9 mouse cellular contexts compared by ENCODE assay signal in the genomic region with DNA sequence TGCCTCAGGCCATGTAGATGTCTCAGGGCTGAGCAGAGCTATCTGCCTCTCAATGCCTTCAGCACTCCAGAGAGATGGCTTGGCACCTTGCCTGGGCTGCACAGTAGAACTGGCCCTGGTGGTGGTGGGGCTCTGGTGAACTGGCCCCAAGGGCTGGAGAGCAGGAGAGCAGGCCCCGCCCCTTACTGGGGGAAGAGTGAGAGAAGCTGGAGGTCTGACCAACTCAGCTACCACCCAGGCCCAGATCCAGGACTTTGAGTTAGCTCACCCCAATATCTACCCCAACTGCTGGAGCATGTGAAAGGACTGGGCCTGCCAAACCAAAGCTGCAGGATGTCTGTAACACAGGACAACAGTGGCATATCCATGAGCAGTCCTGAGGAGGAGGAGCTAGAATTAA. TPM values are rescaled to one million over a fixed set of nuclear protein-coding genes. Genes with fewer than 3 reads are reported as not detected.
A peak's percentile ranks its signal among the peaks of the same experiment; 100 is the strongest.
DNase-seq lines count a peak whose midpoint lies in the region; ATAC-seq and TF ChIP-seq lines count a peak whose summit lies in the region.
"Had no signal": no experiment of that assay in that cellular context is flagged by ENCODE, and none has a peak within 500 bp of the region (broad histone marks: within the 10 kb centered on the region; RNA-seq: fewer than 3 reads in every experiment).

No protein-coding gene starts in this region.

- peak overlapping the region; percentile 29; the same call in 1 of the 2 replicates for H3K4me2 ChIP-seq in lung, embryonic 16.5 days (ENCODE audit: low read depth, low read length)
- H3K4me2 ChIP-seq in forebrain, postnatal 0 days (ENCODE audit: low read depth): no peak overlapping the region
- H3K4me2 ChIP-seq in neural tube, embryonic 14.5 days (ENCODE audit: low read depth, low read length): no peak overlapping the region
- H3K4me2 ChIP-seq: neural tube, embryonic 12.5 days had no signal

- H3K27ac ChIP-seq in lung, embryonic 16.5 days (ENCODE audit: low read length): peak overlapping the region; percentile 66
- no peak overlapping the region for H3K27ac ChIP-seq in forebrain, postnatal 0 days (ENCODE audit: low read depth, low read length)
- H3K27ac ChIP-seq in neural tube, embryonic 14.5 days (ENCODE audit: low read depth, low read length): no peak overlapping the region
- H3K27ac ChIP-seq: neural tube, embryonic 12.5 days had no signal

- TF ChIP-seq CTCF in forebrain, postnatal 0 days (IDR thresholded peaks at IDR 0.05; ENCODE audit: low read depth): no peak

- H3K27me3 ChIP-seq in lung, embryonic 16.5 days (ENCODE audit: control insufficient read depth, insufficient read depth, low read depth, low read length): no peaks in the 10 kb centered on the region
- no peaks in the 10 kb centered on the region for H3K27me3 ChIP-seq in forebrain, postnatal 0 days (ENCODE audit: insufficient read depth, low read length)
- H3K27me3 ChIP-seq in neural tube, embryonic 14.5 days (ENCODE audit: control insufficient read depth, insufficient read depth, low read length): no peaks in the 10 kb centered on the region
- H3K27me3 ChIP-seq: neural tube, embryonic 12.5 days had no signal

- no peaks in the 10 kb centered on the region for H3K9me3 ChIP-seq in lung, embryonic 16.5 days (ENCODE audit: control insufficient read depth, low read length)
- H3K9me3 ChIP-seq in forebrain, postnatal 0 days (ENCODE audit: low read length): no peaks in the 10 kb centered on the region
- no peaks in the 10 kb centered on the region for H3K9me3 ChIP-seq in neural tube, embryonic 14.5 days (ENCODE audit: control insufficient read depth, low read length)
- H3K9me3 ChIP-seq: neural tube, embryonic 12.5 days had no signal

- peak; percentile 89 for ATAC-seq in lung, embryonic 16.5 days (ENCODE audit: low read depth)
- ATAC-seq in forebrain, postnatal 0 days: peak; percentile 29; the same call in 1 of the 2 replicates
- peak; percentile 54; the same call in 1 of the 2 replicates for ATAC-seq in neural tube, embryonic 14.5 days (ENCODE audit: low read depth)
- ATAC-seq in granulocyte monocyte progenitor cell, adult 5-6 weeks (replicated peaks; ENCODE audit: poor library complexity, severe bottlenecking): no peak

- H3K4me1 ChIP-seq in lung, embryonic 16.5 days (replicated peaks; ENCODE audit: control insufficient read depth, insufficient read depth, low read length): peaks cover 20% of the 10 kb centered on the region
- H3K4me1 ChIP-seq in forebrain, postnatal 0 days (ENCODE audit: insufficient read depth): no peaks in the 10 kb centered on the region
- H3K4me1 ChIP-seq in neural tube, embryonic 14.5 days (ENCODE audit: control insufficient read depth, insufficient read depth, low read length): peaks cover 13% of the 10 kb centered on the region

- no peak overlapping the region for H3K9ac ChIP-seq in lung, embryonic 16.5 days (ENCODE audit: low read length)
- H3K9ac ChIP-seq in forebrain, postnatal 0 days: no peak overlapping the region
- H3K9ac ChIP-seq in neural tube, embryonic 14.5 days (replicated peaks; ENCODE audit: low read depth, low read length): no peak overlapping the region
- H3K9ac ChIP-seq: neural tube, embryonic 12.5 days had no signal

- H3K4me3 ChIP-seq in lung, embryonic 16.5 days (ENCODE audit: low read length): peak overlapping the region; percentile 18; the same call in 1 of the 2 replicates
- H3K4me3 ChIP-seq in forebrain, postnatal 0 days (ENCODE audit: low read depth, low read length): no peak overlapping the region
- H3K4me3 ChIP-seq in neural tube, embryonic 14.5 days (ENCODE audit: low read depth, low read length): no peak overlapping the region
- H3K4me3 ChIP-seq: neural tube, embryonic 12.5 days had no signal

- no peaks in the 10 kb centered on the region for H3K36me3 ChIP-seq in lung, embryonic 16.5 days (ENCODE audit: control insufficient read depth, insufficient read depth, low read length)
- H3K36me3 ChIP-seq in forebrain, postnatal 0 days (ENCODE audit: insufficient read depth): no peaks in the 10 kb centered on the region
- no peaks in the 10 kb centered on the region for H3K36me3 ChIP-seq in neural tube, embryonic 14.5 days (ENCODE audit: control insufficient read depth, insufficient read depth, low read length)
- H3K36me3 ChIP-seq: neural tube, embryonic 12.5 days had no signal

- WGBS in lung, embryonic 16.5 days: 50% methylated on average over 1 of the region's 1 CpGs
- 83% methylated on average over 1 of the region's 1 CpGs for WGBS in forebrain, postnatal 0 days
- 100% methylated on average over 1 of the region's 1 CpGs for WGBS in neural tube, embryonic 14.5 days

- peak; percentile 43 to 77 for DNase-seq in adrenal gland, adult (ENCODE audit: inconsistent age in 2 of 2, low spot score in 1 of 2)
- DNase-seq in adrenal gland, postnatal 4 days (ENCODE audit: low spot score in 2 of 2): no peak
- no peak for DNase-seq in lung, postnatal 25 days (ENCODE audit: low spot score)
- peak; percentile 29 for DNase-seq in forebrain, postnatal 0 days
- DNase-seq in heart, postnatal 4 days: peak; percentile 86

RNA-seq across cellular contexts. Expression of a gene that starts 33.7 kb away (rescaled TPM):
- total RNA-seq in adrenal gland, postnatal 4 days (2021): 100 to 1,000 TPM; 132 to 136 TPM
- polyA plus RNA-seq in lung, embryonic 16.5 days (2015; fragmentation: Nextera tagmentation; extraction: Ambion mirVana): 276 and 304 TPM in 2 replicates
- 29.5 and 36.2 TPM in 2 replicates for total RNA-seq in forebrain, postnatal 0 days (2014; rRNA removed)
- 59.4 and 61.5 TPM in 2 replicates for polyA plus RNA-seq in forebrain, postnatal 0 days (2015; fragmentation: Nextera tagmentation; extraction: Ambion mirVana)
- 100 to 1,000 TPM; 311 to 341 TPM for total RNA-seq in heart, postnatal 4 days (2021)
- 61.1 and 67.9 TPM in 2 replicates for polyA plus RNA-seq in neural tube, embryonic 14.5 days (2014; fragmentation: Nextera tagmentation; extraction: Ambion mirVana)
- not detected in 2 replicates for total RNA-seq in granulocyte monocyte progenitor cell, adult 5-6 weeks (2014; fragmentation: Nextera tagmentation)
- total RNA-seq in granulocyte monocyte progenitor cell, adult 5-6 weeks (2017): not detected in 2 replicates

Comparison
In these comparisons a context has a peak if more than half of its experiments do, and no peak if none do; other contexts are left out.
1. DNase-seq: peak in adrenal gland, adult (2 of 2), forebrain, postnatal 0 days (single experiment) and heart, postnatal 4 days (single experiment); none in adrenal gland, postnatal 4 days (0 of 2) and lung, postnatal 25 days (single experiment).
2. RNA of a gene that starts 33.7 kb away (total RNA-seq): 311 to 341 TPM in heart, postnatal 4 days, 132 to 136 TPM in adrenal gland, postnatal 4 days and 29.5 to 36.2 TPM in forebrain, postnatal 0 days; not detected in granulocyte monocyte progenitor cell, adult 5-6 weeks; every median in the first group is over 10 times any median in the second.